Mouse (Mus musculus): ENCODE results near the gene Syk. TPM values are rescaled to one million over a fixed set of nuclear protein-coding genes. Genes with fewer than 3 reads are reported as not detected.

Gene Syk
- 4.7 and 5.6 TPM in 2 replicates for polyA plus RNA-seq (2012; rRNA removed)

GRCm38 (mm10) chr13:52582878-52583661 is at the start of gene Syk:
Syk (plus strand) TSS chr13:52583173.

Other genes starting within 250 kb of the Syk start
- gene Diras2, start 51.9 kb upstream of the Syk start, polyA plus RNA-seq (2012; rRNA removed) = 0.68 and 1.5 TPM in 2 replicates